Mouse (Mus musculus) heart, postnatal 10 days (tissue): ENCODE results near the gene Shld2. TPM values are rescaled to one million over a fixed set of nuclear protein-coding genes. Genes with fewer than 3 reads are reported as not detected.

Experiments
- DNase-seq, 2 experiments: peaks; one replicate each; pipeline ENCODE4 v3.0.0; 2021
- intact Hi-C: fragments of 180-260 bp; cut with DNase I; formaldehyde crosslinking; loops from one replicate; pipeline ENCODE4 v1.15.1; 2025
- total RNA-seq, 2 experiments: library from RNA; stranded (reverse); gene quantifications; 2 replicates each; pipeline ENCODE4 v1.2.3; 2021

Gene Shld2
- 1 to 10 TPM; 7.4 to 7.7 TPM for total RNA-seq

DNA sequence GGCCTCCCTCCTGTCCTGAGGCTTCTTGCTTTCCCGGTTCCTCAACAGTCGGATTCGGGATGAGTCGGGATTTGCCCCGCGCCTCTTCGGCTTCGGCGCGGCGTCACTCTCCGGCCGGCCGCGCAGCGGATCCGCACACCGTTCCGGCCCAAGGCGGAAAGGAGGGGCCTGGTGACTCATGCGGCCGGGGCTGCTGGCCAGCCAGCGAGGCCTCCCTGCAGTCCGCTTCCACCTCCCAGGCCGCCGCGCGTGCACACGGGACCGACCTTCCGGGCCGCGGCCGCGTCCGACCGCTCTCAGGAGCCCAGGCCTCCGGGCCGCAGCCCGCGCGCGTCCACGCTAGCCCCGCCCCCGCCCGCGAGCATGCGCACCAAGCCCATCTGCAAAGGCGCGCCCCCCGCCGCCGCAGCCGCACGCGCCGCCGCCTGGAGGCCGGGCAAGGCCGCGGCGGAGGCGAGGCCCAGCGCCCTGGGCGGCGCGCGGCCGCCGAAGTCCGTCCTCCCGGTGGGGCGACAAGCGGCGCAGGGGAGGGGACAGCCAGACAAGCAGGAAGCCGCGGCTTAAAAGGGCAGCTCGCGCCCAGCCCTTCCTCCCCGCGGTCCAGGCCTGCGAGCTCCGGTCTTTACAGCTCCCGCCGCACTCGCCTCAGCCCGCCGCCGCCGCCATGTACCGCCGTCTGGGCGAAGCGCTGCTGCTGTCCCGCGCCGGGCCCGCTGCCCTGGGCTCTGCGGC is at the start of gene Shld2, which contains the start of gene Glud1:
Shld2 (minus strand) TSS at position 260 of the 732 bp plus-strand sequence.
Glud1 (plus strand) TSS at position 494 of the 732 bp plus-strand sequence.
- intact Hi-C loops, result loop anchor here (2.0 to 5.0 kb wide), 3 partner anchors 38 to 192 kb away; partner anchors contain the start of gene Bmpr1a
- peak; percentile 96 to 98 for DNase-seq

DNA sequence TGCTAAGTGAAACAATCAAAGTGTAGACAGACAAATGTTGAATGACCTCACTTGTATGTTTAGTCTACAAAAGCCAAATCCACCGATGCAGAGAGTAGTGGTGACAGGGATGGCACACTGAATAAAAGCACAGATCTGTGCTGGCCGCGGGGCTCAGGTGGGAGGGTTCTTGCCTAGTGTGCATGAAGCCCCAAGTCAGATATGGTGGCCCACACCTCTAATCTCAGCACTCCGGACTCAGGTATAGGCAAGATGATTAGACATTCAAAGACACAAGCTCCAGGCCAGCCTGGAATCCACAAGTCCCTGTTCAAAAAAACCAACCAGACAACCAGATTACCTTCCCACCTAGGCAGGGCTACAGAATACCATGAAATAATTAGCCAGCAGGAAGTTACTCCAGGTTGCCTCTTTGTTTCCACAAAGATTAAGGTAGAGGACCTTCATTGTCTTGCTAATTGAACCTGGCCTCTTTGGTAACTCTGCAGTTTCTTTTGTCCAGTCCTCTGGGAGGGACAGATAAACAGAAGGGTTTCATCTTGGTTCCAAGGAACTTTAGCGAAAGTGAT is 49.5 kb upstream of the Shld2 start:
- intact Hi-C loops, result loop anchor here (5.0 to 10.0 kb wide), 2 partner anchors 38 to 405 kb away; partner anchors contain the start of gene Rbp3
- DNase-seq, result no peak

DNA sequence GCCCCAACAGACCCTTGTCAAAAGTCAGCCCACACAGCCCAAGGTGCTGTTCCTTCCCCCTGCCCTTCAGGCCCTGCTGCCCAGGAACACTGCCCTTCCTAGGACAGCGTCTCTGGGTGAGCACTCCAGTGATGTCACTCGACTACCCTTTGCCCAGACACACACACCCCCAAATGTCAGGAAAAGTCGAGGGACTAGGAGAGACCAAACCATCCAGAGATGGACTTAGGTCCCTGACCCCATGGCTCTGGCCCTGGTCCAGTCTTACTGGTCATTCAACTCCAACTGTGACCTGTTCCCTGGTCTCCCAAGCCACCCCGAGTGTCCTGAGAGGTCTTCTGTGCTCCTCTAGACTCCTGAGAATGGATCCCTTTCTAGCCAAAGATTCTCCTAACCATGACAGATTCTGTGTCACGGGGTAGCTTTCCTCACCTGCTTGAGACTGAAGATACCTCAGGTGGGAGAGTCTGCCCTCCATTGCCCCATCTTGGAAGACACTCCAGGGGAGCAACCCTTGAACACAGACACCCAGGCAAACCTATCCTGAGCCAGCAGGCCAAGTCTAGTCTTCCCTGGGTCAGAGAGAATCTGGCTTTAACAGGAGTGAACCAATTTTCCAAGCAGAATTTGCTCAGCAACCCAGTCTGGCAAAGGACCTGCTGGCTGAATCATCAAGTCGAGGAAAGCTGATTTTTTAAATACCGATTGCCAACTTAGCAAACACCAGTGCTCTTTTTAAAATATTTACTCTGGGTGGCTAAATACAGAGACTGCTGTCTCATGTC is 47.6 kb upstream of the Shld2 start:
- no peak for DNase-seq

DNA sequence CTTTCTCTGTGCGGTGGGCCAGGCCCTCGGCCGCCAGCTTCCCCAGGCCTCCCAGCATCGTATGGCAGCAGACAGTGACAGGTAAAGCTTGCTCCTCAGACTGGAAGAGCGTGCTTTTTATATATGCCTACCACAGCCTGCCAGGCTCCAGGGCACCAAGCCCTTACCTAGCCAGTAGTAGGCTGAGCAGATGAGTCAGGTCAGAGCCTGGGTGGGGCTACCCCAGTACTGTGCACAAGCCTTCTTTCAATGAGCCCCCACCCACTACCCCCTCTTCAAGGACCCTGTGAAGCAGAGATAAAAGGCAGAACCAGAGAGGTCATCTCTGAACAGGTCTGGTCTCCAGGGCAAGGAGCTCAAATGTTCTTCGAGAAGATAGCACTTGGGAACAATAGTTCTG is 45.0 kb upstream of the Shld2 start, which contains the start of gene Fam25c:
Fam25c (minus strand) TSS at position 133 of the 400 bp plus-strand sequence.
- intact Hi-C loops, result loop anchor here (5.0 kb wide), 1 partner anchor 42 kb away; no protein-coding TSS in a partner anchor
- no peak for DNase-seq

More for the DNA sequence above, 47.6 kb upstream of the Shld2 start:
- intact Hi-C loops, result loop anchor here (5.0 kb wide), 1 partner anchor 39 kb away; no protein-coding TSS in a partner anchor

DNA sequence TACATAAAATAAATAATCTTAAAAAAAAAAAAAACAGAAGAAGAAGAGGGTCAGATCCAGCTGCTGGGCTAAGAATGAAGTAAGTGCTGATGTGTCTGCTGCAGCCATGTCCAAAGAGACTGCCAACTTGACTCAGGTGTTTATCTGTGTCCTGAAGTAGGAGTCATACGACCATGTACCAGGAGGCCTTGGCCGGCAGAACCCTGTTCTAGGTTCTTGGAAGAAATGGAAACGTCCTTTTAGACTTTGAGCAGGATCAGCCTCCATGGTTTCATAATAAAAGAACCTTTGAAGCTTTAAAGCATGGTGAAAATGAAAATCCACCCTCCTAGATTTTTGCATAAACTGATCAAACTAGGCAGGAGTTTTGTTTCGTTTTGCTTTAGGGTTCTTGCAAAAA is 44.2 kb upstream of the Shld2 start:
- intact Hi-C loops, result no loop called here
- no peak for DNase-seq

DNA sequence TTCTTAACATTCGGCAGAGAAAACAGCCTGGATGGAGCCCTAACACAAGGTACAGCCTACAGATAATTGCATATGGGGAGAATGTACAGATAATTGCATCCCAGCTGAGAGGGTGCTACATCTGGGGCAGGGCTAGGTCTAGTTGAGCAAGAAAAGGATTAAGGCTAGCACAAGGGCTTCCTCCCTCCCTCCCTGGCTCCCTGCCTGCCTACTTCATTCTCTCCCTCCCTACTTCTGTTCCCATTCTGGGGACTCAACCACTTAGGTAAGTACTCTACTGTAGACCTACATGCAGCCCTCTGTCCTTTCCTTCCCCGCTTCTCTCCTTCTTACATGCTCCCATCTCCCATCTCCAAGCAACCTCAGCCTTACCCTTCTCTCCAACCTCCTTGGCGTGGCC is 43.0 kb upstream of the Shld2 start:
- DNase-seq, result no peak
- intact Hi-C loops, result no loop called here

DNA sequence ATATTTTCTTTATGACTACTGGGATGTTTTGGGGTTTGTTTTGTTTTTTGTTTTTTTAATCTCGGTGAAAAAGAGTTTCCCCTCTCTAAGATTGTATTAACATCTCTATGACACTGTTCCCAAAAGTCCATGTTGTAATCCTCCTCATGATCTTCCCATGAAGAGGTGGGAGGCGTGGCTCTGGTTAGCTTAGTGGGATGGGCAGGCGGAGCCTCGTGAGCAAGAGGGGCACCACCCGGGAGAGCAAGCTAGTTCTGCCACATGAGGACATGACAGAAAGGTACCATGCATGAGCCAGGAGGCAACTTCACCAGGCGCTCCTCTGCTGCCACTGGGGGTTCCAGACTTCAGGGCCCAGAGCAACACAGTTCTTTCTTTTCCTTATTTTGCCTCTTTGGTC is 42.2 kb upstream of the Shld2 start:
- intact Hi-C loops, result no loop called here
- DNase-seq, result no peak

DNA sequence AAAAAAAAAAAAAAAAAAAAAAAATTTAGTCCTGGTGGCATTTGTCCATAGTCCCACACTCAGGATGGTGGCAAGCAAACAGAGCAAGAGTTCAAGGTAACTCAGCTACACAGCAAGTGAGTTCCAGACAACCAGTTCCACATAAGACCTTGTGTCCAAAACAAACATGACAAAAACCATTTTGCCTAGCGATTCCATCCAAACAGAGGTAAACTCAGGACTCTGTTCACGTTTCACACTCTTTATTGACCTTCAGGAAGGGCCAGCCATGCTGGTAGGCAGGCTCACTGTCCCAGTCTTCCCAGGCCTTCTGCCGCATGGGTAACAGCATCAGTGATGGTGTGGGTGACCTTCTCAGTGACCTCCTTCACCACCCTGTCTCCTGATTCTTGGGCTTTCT is 41.4 kb upstream of the Shld2 start:
- intact Hi-C loops, result no loop called here

DNA sequence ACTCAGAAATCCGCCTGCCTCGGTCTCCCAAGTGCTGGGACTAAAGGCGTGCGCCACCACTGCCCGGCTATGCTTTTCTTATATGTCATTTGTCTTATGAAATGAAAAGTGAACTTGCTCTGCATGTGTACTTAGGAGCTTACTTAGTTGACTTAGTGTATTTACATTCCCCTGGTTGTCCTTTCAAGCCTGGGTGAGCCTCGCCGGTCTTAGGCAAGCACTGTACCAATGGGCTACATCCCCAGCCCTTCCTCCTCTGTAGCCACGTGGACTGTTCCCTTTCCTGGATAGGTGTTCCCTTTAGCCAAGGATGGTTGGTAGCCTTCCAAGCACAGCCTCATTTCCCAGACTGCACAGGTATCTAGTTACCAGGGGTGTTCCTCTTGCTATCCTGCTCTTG is 38.7 kb upstream of the Shld2 start:
- no peak for DNase-seq
- intact Hi-C loops, result no loop called here

More for the DNA sequence above, 41.4 kb upstream of the Shld2 start:
- DNase-seq, result no peak

DNA sequence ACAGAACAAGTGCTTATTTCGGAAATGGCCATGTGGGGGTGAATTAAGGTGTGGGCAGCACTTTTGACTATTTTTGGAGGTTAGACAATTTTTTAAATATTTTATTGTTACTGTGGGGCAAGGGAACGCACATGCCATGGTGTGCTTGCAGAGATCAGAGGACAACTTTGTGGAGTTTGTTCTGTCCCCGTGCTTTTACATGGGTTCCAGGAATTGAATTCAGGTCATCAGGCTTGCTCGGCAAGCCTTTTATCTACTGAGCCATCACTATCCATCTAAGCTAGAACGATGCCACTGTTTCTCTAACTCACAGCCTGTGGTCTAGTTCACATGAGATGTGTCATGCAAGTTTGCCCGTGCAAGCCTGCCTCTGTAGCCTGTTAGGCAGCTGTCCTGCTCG is 38.0 kb upstream of the Shld2 start:
- intact Hi-C loops, result no loop called here

DNA sequence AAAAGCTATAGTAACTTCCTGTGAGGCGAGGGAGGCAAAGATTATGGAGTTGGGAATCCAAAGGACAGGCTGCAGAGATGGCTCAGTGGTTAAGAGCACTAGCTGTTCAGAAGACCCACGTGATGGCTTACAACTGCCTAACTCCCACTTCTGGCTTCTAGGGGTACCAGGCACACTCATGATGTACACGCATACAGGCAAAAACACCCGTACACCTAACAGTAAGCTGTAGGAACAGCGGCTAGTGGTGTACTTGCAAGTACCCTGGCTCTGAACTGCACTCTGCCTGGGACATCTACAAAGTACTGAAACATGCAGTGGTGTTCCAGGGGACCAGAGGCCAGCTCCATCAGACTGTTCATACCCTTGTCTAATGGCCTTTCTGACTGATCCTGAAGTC is 36.8 kb upstream of the Shld2 start:
- DNase-seq, result no peak
- intact Hi-C loops, result no loop called here

More for the DNA sequence above, 38.0 kb upstream of the Shld2 start:
- DNase-seq, result no peak

DNA sequence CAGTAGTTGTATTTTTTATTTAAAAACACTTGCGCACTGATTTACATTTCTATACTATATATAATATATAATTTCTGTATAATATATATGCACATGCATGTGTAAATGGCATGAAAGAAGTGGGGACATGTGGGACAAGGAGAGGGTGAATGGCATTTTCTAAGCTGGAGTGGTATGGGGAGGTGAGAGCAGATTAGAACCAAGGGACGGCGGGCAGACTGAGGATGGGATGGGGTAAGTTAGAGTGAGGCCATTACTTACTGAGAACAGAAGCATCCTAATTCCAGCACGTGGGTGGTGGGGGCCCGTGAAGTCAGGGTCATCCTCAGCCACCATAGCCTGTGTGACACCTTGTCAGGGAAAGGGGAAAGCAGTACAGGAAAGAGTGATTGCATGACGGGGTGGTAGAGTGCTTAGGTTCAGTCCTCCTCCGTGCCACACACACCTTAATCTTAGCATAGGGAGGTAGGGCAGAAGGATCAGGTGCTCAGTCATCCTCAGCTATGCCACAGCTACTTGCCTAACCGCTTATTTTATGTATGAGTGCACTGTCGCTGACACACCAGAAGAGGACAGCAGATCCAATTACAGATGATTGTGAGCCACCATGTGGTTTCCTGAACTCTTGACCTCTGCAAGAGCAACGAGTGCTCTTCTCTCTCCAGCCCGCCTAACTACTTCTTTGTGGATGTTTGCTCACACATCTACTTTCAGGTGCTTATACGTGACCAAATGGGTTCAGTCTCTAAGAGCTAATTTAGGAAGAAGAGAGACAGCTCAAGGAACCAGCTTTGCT is 35.7 kb upstream of the Shld2 start:
- intact Hi-C loops, result no loop called here

DNA sequence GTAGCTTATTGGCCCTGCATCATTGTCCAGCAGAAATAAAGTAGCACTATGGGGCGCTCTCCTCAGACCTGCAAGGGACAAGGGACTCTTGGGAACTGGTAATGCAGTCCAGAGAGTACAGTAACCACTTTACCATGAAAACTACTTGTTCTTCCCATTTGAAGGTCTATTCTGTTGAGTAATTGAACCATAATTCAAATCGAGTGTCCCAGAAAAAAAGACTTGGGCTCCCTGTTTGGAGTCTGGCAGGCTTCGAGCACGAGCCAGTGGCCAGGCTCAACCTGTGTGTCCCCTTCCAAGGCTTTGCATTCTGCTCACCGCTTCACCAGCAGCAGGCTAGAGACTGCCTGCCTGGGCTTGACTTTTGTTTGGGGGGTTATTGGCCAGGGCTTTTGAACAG is 34.1 kb upstream of the Shld2 start:
- intact Hi-C loops, result no loop called here
- no peak for DNase-seq

More for the DNA sequence above, 35.7 kb upstream of the Shld2 start:
- DNase-seq, result no peak

DNA sequence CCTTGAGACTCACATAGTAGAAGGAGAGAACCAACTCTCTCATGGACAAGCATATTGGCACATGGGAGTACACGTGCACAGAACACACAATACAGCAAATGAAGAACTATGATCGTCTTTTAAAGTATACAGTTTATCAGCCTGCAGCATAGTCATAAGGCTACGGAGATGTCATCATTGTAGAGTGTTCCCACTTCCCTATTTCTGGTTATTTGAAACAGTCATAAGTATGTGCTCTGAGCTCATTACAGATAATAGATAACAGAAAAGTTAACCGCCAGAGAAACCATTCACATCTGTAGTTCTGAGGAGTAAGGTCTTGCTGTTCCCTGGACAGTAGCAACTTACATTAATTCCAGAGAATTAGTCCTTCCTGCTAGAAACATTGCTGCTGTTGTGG is 32.8 kb upstream of the Shld2 start:
- DNase-seq, result no peak
- intact Hi-C loops, result no loop called here

DNA sequence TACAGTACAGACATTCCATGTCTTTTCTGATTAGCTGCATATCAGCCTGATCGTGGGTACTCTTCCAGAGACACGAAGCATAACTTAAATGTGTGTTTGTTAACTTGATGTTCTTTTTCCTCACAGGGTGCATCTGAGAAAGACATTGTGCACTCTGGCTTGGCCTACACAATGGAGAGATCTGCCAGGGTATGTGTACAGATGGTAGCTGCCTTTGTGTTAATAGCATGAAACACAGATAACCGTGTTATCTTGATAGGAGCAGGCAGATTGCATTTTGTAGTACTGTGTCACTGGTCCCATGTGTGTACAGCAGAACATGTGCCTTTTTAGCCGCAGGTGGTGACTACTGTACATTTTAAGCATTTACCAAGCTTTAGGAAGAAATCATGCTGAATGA is 31.7 kb upstream of the Shld2 start:
- intact Hi-C loops, result no loop called here
- no peak for DNase-seq

DNA sequence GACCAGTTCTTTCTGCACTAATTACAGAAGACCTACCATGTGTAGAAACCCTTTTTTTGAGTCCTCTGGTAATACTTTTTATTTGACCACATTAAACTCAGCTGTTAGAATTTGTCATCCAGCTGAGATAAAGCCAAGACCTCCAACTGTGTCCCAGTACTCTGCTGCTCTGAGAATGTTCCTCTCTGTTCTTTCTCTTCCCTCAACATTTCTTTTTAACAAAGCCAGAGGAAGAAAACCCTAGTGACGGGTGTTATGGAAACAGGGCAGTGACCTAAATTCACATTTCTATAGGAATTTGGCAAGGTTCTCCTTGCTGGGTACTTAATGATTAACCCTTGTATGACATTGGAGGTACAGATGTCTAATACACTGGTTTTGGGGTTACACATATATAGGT is 29.2 kb upstream of the Shld2 start:
- no peak for DNase-seq
- intact Hi-C loops, result no loop called here

DNA sequence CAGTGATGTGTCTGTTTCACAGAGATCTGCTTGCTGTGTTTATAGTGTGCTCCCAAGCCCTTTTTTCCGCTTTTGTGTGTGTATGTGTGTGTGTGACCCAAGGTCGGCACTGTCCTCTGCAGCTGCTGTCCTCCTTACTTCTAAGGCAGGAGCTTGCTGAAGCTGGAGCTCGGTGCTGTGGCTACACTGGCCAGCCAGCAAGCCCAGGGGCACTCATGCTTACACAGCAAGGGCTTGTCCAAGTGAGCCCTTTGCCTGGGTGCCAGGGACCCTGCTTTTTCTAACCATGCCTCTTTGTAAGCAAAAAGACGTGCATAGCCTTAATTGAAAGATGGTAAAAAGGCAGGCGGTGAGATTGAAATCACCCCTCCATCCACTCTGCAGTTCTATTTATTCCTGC is 22.2 kb upstream of the Shld2 start:
- DNase-seq, result no peak
- intact Hi-C loops, result no loop called here

DNA sequence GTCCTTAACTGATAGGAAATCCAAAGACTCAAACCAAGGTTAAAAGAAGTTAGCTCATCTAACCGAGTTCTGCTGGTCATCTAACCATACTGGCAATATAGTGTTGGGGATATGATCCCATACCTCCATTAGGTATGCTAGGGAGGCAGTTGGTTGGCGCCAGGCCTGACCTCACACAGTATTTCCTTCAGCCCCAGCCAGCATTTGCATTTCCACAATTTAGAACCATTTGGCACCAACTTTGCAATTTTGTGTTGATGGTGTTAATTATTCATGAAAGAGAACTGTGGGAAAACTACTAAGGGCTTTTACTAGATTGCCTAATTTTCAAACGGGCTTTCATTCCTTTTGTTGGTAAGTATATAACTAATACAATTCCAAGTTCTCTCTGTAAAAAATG is 21.6 kb upstream of the Shld2 start:
- no peak for DNase-seq
- intact Hi-C loops, result no loop called here

DNA sequence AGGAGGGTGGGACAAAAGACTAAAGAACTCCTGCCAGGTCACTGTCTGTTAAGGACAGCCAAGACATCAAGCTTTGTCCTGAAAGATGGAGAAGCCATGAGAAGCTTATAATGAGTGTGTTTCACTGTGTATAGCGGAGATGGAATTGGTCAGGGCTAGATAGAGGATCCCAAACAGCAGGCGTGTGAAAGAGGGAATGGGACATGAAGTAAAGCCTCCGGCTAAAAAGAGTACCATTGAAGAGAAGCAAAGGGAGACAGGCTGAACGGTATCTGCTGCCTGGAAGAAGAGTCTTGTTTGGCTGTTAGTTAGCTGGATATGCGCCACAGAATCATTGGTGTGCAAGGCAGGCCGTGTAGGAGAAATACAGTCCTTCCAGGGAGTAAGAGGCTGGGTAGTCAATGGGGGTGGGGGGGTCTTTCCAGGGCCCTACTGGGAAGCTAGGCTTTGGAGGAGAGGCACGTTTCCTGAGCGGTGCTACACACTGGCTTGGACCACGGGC is 20.4 kb upstream of the Shld2 start:
- intact Hi-C loops, result no loop called here
- DNase-seq, result no peak

DNA sequence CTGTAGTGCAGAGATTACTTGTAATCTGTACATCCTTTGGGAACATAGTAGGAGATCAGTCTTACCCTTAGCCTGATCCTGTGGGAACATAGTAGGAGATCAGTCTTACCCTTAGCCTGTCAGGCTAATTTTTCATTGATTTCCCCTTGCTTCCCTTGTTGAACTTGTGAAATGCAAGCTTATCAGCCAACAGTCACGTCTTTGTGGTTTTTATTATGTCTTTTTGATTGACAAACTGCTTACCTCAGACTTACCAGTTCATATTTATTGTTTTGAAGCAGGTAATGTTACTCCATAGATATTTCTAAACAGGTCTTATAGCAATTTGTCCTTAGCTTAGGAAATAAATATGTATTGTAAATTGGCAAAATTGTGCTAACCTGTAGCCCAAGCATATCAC is 17.3 kb upstream of the Shld2 start:
- DNase-seq, result no peak
- intact Hi-C loops, result no loop called here
